Mouse (Mus musculus) erythroblast, embryonic 14.5 days (primary cell): ENCODE measurements around the gene Klf11. TPM values are rescaled to one million over a fixed set of nuclear protein-coding genes. Genes with fewer than 3 reads are reported as not detected.

ENCODE experiments used
- H3K27me3 ChIP-seq: 2 replicates; pipeline ENCODE4 v1.6.1; 2012; ENCODE audit warnings: inconsistent platforms; ENCODE audit not compliant: control insufficient read depth
- H3K36me3 ChIP-seq: 2 replicates; pipeline ENCODE4 v1.6.1; 2012; ENCODE audit warnings: mild to moderate bottlenecking, inconsistent platforms; ENCODE audit not compliant: control insufficient read depth
- H3K4me1 ChIP-seq: 2 replicates; pipeline ENCODE4 v1.6.1; 2012; ENCODE audit warnings: inconsistent platforms; ENCODE audit not compliant: control insufficient read depth
- H3K4me3 ChIP-seq: replicated peaks from 2 replicates; pipeline ENCODE3; 2012; ENCODE audit warnings: moderate library complexity, mild to moderate bottlenecking, inconsistent platforms
- H3K9me3 ChIP-seq: 2 replicates; pipeline ENCODE4 v1.6.1; 2012; ENCODE audit warnings: low read length, inconsistent platforms, mixed read lengths; ENCODE audit not compliant: control insufficient read depth
- GATA1 ChIP-seq: IDR thresholded peaks from 2 replicates; pipeline ENCODE4 v1.6.1; 2012; ENCODE audit warnings: low read length, inconsistent platforms, mixed read lengths
- TAL1 ChIP-seq: IDR thresholded peaks from 3 replicates; pipeline ENCODE4 v1.6.1; 2012; ENCODE audit warnings: low read length, inconsistent platforms, mixed read lengths
- polyA plus RNA-seq: library from polyadenylated mRNA; stranded (reverse); fragments of >175 nt; gene quantifications from 2 replicates; pipeline ENCODE4 v1.2.3, GENCODE M21; 2012

The Klf11 gene
- polyA plus RNA-seq: 13.4 and 13.7 TPM in 2 replicates

GRCm38 (mm10) chr12:24651063-24651557, at the start of gene Klf11:
Gene Klf11 (plus strand): TSS chr12:24651274.
- Histone ChIP-seq H3K36me3 (peaks cover 37% of the 10 kb centered on the region), H3K4me3 (peak within 1 kb of the TSS; percentile 93), H3K9me3 (no peaks in the 10 kb centered on the region), H3K27me3 (no peaks in the 10 kb centered on the region), H3K4me1 (peaks cover 92% of the 10 kb centered on the region)
- TF ChIP-seq TAL1 (no peak), GATA1 (no peak)

- TF ChIP-seq TAL1: no peak
- no peak for TF ChIP-seq GATA1
- H3K4me3 ChIP-seq: no peak overlapping the region
- H3K36me3 ChIP-seq: peaks cover under 1% of the 10 kb centered on the region
- H3K27me3 ChIP-seq: no peaks in the 10 kb centered on the region
- H3K9me3 ChIP-seq: no peaks in the 10 kb centered on the region
- H3K4me1 ChIP-seq: 0 out of 2 replicates have a peak, but pooled peaks cover 2% of the 10 kb centered on the region
These were observed 47.8 kb upstream of the Klf11 start for GRCm38 (mm10) chr12:24603266-24603665.

GRCm38 (mm10) chr12:24606166-24606565, 44.9 kb upstream of the Klf11 start:
- Histone ChIP-seq H3K9me3 (no peaks in the 10 kb centered on the region), H3K4me3 (no peak overlapping the region), H3K4me1 (no peaks in the 10 kb centered on the region), H3K27me3 (no peaks in the 10 kb centered on the region), H3K36me3 (peaks cover 10% of the 10 kb centered on the region)
- TF ChIP-seq TAL1: no peak
- no peak for TF ChIP-seq GATA1

GRCm38 (mm10) chr12:24612591-24612990, 38.5 kb upstream of the Klf11 start:
- peaks cover 18% of the 10 kb centered on the region for H3K36me3 ChIP-seq
- no peak overlapping the region for H3K4me3 ChIP-seq
- H3K9me3 ChIP-seq: no peaks in the 10 kb centered on the region
- TF ChIP-seq TAL1 (no peak), GATA1 (no peak)
- no peaks in the 10 kb centered on the region for H3K4me1 ChIP-seq
- no peaks in the 10 kb centered on the region for H3K27me3 ChIP-seq

GRCm38 (mm10) chr12:24614452-24615075, 36.5 kb upstream of the Klf11 start:
- Histone ChIP-seq H3K36me3 (peaks cover 14% of the 10 kb centered on the region), H3K4me1 (no peaks in the 10 kb centered on the region), H3K4me3 (no peak overlapping the region), H3K27me3 (no peaks in the 10 kb centered on the region), H3K9me3 (no peaks in the 10 kb centered on the region)
- TF ChIP-seq GATA1: no peak
- no peak for TF ChIP-seq TAL1

- Histone ChIP-seq H3K9me3 (no peaks in the 10 kb centered on the region), H3K4me3 (no peak overlapping the region), H3K36me3 (peaks cover 11% of the 10 kb centered on the region), H3K4me1 (no peaks in the 10 kb centered on the region), H3K27me3 (no peaks in the 10 kb centered on the region)
- TF ChIP-seq GATA1: no peak
- no peak for TF ChIP-seq TAL1
These were observed 35.9 kb upstream of the Klf11 start for GRCm38 (mm10) chr12:24615140-24615539.

GRCm38 (mm10) chr12:24619436-24619835, 31.6 kb upstream of the Klf11 start:
- no peaks in the 10 kb centered on the region for H3K36me3 ChIP-seq
- H3K4me1 ChIP-seq: no peaks in the 10 kb centered on the region
- H3K27me3 ChIP-seq: peaks cover 5% of the 10 kb centered on the region; the same call in 1 of the 2 replicates
- no peak overlapping the region for H3K4me3 ChIP-seq
- no peak for TF ChIP-seq GATA1
- no peak for TF ChIP-seq TAL1
- no peaks in the 10 kb centered on the region for H3K9me3 ChIP-seq

- Histone ChIP-seq H3K4me3 (no peak overlapping the region), H3K27me3 (peaks cover 5% of the 10 kb centered on the region; the same call in 1 of the 2 replicates), H3K9me3 (no peaks in the 10 kb centered on the region), H3K4me1 (no peaks in the 10 kb centered on the region), H3K36me3 (no peaks in the 10 kb centered on the region)
- TF ChIP-seq GATA1: no peak
- no peak for TF ChIP-seq TAL1
These were observed 27.4 kb upstream of the Klf11 start for GRCm38 (mm10) chr12:24623486-24624251.

GRCm38 (mm10) chr12:24626401-24626800, 24.7 kb upstream of the Klf11 start:
- Histone ChIP-seq H3K4me1 (peaks cover 4% of the 10 kb centered on the region), H3K36me3 (no peaks in the 10 kb centered on the region), H3K9me3 (no peaks in the 10 kb centered on the region), H3K4me3 (no peak overlapping the region), H3K27me3 (peaks cover 5% of the 10 kb centered on the region; the same call in 1 of the 2 replicates)
- no peak for TF ChIP-seq GATA1
- no peak for TF ChIP-seq TAL1
